ENCODE assay signal across 8 mouse cellular contexts in the genomic region with DNA sequence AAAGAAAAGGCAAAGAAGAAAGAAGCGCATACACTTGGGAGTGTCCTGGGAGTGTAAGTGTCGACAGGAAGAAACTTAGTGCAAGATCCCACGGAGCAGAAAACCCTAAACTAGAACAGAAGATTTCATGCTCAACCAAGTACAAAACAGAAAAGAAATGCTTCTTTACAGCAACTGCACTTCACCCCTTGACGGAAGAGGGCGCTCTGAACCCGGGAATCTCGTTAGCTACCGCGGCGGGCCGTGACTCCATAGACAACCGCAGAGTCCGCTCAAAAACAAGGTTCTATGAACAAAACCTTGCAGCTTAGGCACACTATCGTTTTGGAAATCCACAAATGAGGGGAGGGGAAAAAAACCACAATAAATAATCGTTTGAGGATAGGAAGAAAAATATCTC.
DNase-seq lines count a peak whose midpoint lies in the region; ATAC-seq and TF ChIP-seq lines count a peak whose summit lies in the region.

No protein-coding gene starts in this region.

- ATAC-seq in activated CD4-positive, CD25-positive, alpha-beta regulatory T cell, adult 4 months = peak; percentile 65
- no peak for ATAC-seq in liver, embryonic 15.5 days (ENCODE audit: insufficient read depth)
- ATAC-seq in neural tube, embryonic 14.5 days (ENCODE audit: low read depth) = 0 out of 2 replicates have a peak, but pooled peaks have one; percentile 47

- H3K4me3 ChIP-seq in cortical plate, adult 2 months (ENCODE audit: insufficient read depth, low read length) = no peak overlapping the region
- no peak overlapping the region for H3K4me3 ChIP-seq in heart, adult 2 months
- H3K4me3 ChIP-seq in liver, embryonic 15.5 days (replicated peaks) = no peak overlapping the region
- H3K4me3 ChIP-seq in neural tube, embryonic 14.5 days (ENCODE audit: low read depth, low read length) = no peak overlapping the region

- WGBS in heart, adult 2 months = 3% methylated on average over 15 of the region's 15 CpGs
- 11% methylated on average over 15 of the region's 15 CpGs for WGBS in liver, embryonic 15.5 days (ENCODE audit: insufficient replicate concordance)
- WGBS in neural tube, embryonic 14.5 days = 2% methylated on average over 15 of the region's 15 CpGs

- peak; percentile 72 for DNase-seq in 3T3-L1 (ENCODE audit: low read depth, low spot score)
- peak; percentile 74 to 85 for DNase-seq in heart, adult 2 months
- DNase-seq in kidney, postnatal 14 days = peak; percentile 84
- DNase-seq in testis, postnatal 10 days (ENCODE audit: low spot score) = peak; percentile 91

- H3K9ac ChIP-seq in heart, adult 2 months (ENCODE audit: low read depth, low read length) = no peak overlapping the region
- no peak overlapping the region for H3K9ac ChIP-seq in liver, embryonic 15.5 days
- H3K9ac ChIP-seq in neural tube, embryonic 14.5 days (replicated peaks; ENCODE audit: low read depth, low read length) = no peak overlapping the region

- no peaks in the 10 kb centered on the region for H3K36me3 ChIP-seq in heart, adult 2 months (ENCODE audit: control insufficient read depth, insufficient read depth, low read length)
- H3K36me3 ChIP-seq in liver, embryonic 15.5 days (replicated peaks) = peaks cover 19% of the 10 kb centered on the region; the same call in 1 of the 2 replicates
- H3K36me3 ChIP-seq in neural tube, embryonic 14.5 days (ENCODE audit: control insufficient read depth, insufficient read depth, low read length) = no peaks in the 10 kb centered on the region

- no peaks in the 10 kb centered on the region for H3K79me2 ChIP-seq in heart, adult 2 months (replicated peaks; ENCODE audit: control insufficient read depth, insufficient read depth, low read length)

- peak; percentile 91 for TF ChIP-seq CTCF in cortical plate, adult 2 months (IDR thresholded peaks at IDR 0.05; ENCODE audit: extremely low read depth, insufficient read depth, low read length)
- peak; percentile 97 for TF ChIP-seq CTCF in heart, adult 2 months (IDR thresholded peaks at IDR 0.05)

- peak overlapping the region; percentile 43 for H3K4me2 ChIP-seq in liver, embryonic 15.5 days
- H3K4me2 ChIP-seq in neural tube, embryonic 14.5 days (ENCODE audit: low read depth, low read length) = no peak overlapping the region; the same call in 1 of the 2 replicates

- intact Hi-C loops in heart, adult 2 months (cut with DNase I) = loop anchor here (1.0 to 5.0 kb wide), 2 partner anchors 209 to 422 kb away; no protein-coding TSS in a partner anchor

- no peaks in the 10 kb centered on the region for H3K27me3 ChIP-seq in heart, adult 2 months (ENCODE audit: control insufficient read depth, insufficient read depth, low read length)
- no peaks in the 10 kb centered on the region for H3K27me3 ChIP-seq in liver, embryonic 15.5 days
- H3K27me3 ChIP-seq in neural tube, embryonic 14.5 days (ENCODE audit: control insufficient read depth, insufficient read depth, low read length) = no peaks in the 10 kb centered on the region

- H3K9me3 ChIP-seq in liver, embryonic 15.5 days (replicated peaks) = no peaks in the 10 kb centered on the region
- H3K9me3 ChIP-seq in neural tube, embryonic 14.5 days (ENCODE audit: control insufficient read depth, low read length) = no peaks in the 10 kb centered on the region

- H3K27ac ChIP-seq in cortical plate, adult 2 months (ENCODE audit: insufficient read depth, low read length) = no peak overlapping the region
- no peak overlapping the region for H3K27ac ChIP-seq in heart, adult 2 months
- no peak overlapping the region for H3K27ac ChIP-seq in liver, embryonic 15.5 days (replicated peaks)
- no peak overlapping the region for H3K27ac ChIP-seq in neural tube, embryonic 14.5 days (ENCODE audit: low read depth, low read length)

- no peak for TF ChIP-seq POLR2A in cortical plate, adult 2 months (IDR thresholded peaks at IDR 0.05; ENCODE audit: extremely low read depth, insufficient read depth, low read length)
- no peak for TF ChIP-seq POLR2A in heart, adult 2 months (IDR thresholded peaks at IDR 0.05; ENCODE audit: insufficient read depth, low read depth, low read length)

- no peaks in the 10 kb centered on the region for H3K4me1 ChIP-seq in cortical plate, adult 2 months (ENCODE audit: control insufficient read depth, insufficient read depth, low read length)
- H3K4me1 ChIP-seq in heart, adult 2 months (ENCODE audit: control insufficient read depth, insufficient read depth, low read length) = peaks cover 8% of the 10 kb centered on the region
- H3K4me1 ChIP-seq in liver, embryonic 15.5 days (replicated peaks) = peaks cover 31% of the 10 kb centered on the region
- peaks cover 4% of the 10 kb centered on the region; the same call in 1 of the 2 replicates for H3K4me1 ChIP-seq in neural tube, embryonic 14.5 days (ENCODE audit: control insufficient read depth, insufficient read depth, low read length)

- 0 out of 2 replicates have a peak, but pooled peaks have one; percentile 35 for TF ChIP-seq EP300 in heart, adult 2 months (IDR thresholded peaks at IDR 0.05; ENCODE audit: insufficient read depth, low read depth, low read length)
